Mouse (Mus musculus) brain, embryonic 14.5 days (tissue): ENCODE data around the gene Snd1.

Source experiments
- CTCF ChIP-seq: fragments of 200-500 bp; IDR thresholded peaks from 2 replicates; pipeline ENCODE4 v1.5.1; 2012; ENCODE audit warnings: inconsistent platforms, mild to moderate bottlenecking, moderate library complexity, borderline replicate concordance; ENCODE audit not compliant: insufficient read depth, insufficient read length; ENCODE audit errors: extremely low read depth
- POLR2A ChIP-seq: fragments of 200-500 bp; IDR thresholded peaks from 2 replicates; pipeline ENCODE4 v1.6.1; 2012; ENCODE audit warnings: mild to moderate bottlenecking, inconsistent platforms, borderline replicate concordance; ENCODE audit not compliant: poor library complexity, insufficient read depth, insufficient read length, severe bottlenecking; ENCODE audit errors: extremely low read depth

- TF ChIP-seq CTCF (no peak), POLR2A (no peak)
Observed at GRCm38 (mm10) chr6:28428290-28428689, 46.6 kb upstream of the Snd1 start, which contains the start of gene Gcc1.
